8 mouse cellular contexts compared by ENCODE assay signal in genomic region chr4:97772641-97773040, GRCm38 (mm10). TPM values are rescaled to one million over a fixed set of nuclear protein-coding genes. Genes with fewer than 3 reads are reported as not detected.
A peak's percentile ranks its signal among the peaks of the same experiment; 100 is the strongest.
DNase-seq lines count a peak whose midpoint lies in the region.

Gene Nfia (plus strand): TSS chr4:97772734.

- DNase-seq in left cerebral cortex, adult 18-20 months (ENCODE audit: low spot score in 2 of 2), result no peak
- no peak for DNase-seq in left cerebral cortex, adult 11 months (ENCODE audit: low spot score)
- DNase-seq in adipocyte (ENCODE audit: low spot score), result peak; percentile 82
- DNase-seq in gastrocnemius, adult 8-10 months (ENCODE audit: low spot score in 2 of 2), result no peak
- peak; percentile 84 for DNase-seq in induced T-regulatory cell, adult 2 months (ENCODE audit: low read depth)
- peak; percentile 51 for DNase-seq in lung, postnatal 10 days
- DNase-seq in right cerebral cortex, postnatal 10 days (ENCODE audit: low spot score in 2 of 2), result no peak
- DNase-seq in frontal cortex, postnatal 25 days (ENCODE audit: low spot score in 2 of 2), result no peak

RNA-seq across cellular contexts. Expression of gene Nfia, which starts in this region (rescaled TPM):
- total RNA-seq in left cerebral cortex, adult 18-20 months (2021), result 10 to 100 TPM; 54.8 to 59.7 TPM
- total RNA-seq in gastrocnemius, adult 8-10 months (2022), result 10 to 100 TPM; 53.6 to 64.5 (median 57.1) TPM

Comparison
In these comparisons a context has a peak if more than half of its experiments do, and no peak if none do; other contexts are left out.
1. DNase-seq: peak in adipocyte (single experiment), induced T-regulatory cell, adult 2 months (single experiment) and lung, postnatal 10 days (single experiment); none in left cerebral cortex, adult 18-20 months (0 of 2), left cerebral cortex, adult 11 months (single experiment), gastrocnemius, adult 8-10 months (0 of 2), right cerebral cortex, postnatal 10 days (0 of 2) and frontal cortex, postnatal 25 days (0 of 2).